Mouse (Mus musculus) limb, embryonic 15.5 days (tissue): ENCODE data around the gene Haghl. TPM values are rescaled to one million over a fixed set of nuclear protein-coding genes. Genes with fewer than 3 reads are reported as not detected.

Experiments
- ATAC-seq: fragments of 200-750 bp; cut with Nextera tagmentation; 2 replicates; pipeline ENCODE4 v1.8.0; 2017; ENCODE audit warnings: low read depth, moderate TSS enrichment; ENCODE audit not compliant: insufficient number of reproducible peaks, low FRiP score, low TSS enrichment
- H3K27ac ChIP-seq: fragments of 300-500 bp; sonication (generic); 2 replicates; pipeline ENCODE4 v1.5.1; 2015; ENCODE audit warnings: moderate library complexity, mild to moderate bottlenecking, inconsistent platforms
- H3K27me3 ChIP-seq: fragments of 300-500 bp; sonication (generic); 2 replicates; pipeline ENCODE4 v1.6.1; 2015; ENCODE audit warnings: inconsistent platforms
- H3K36me3 ChIP-seq: fragments of 300-500 bp; sonication (generic); 2 replicates; pipeline ENCODE4 v1.6.1; 2015; ENCODE audit warnings: inconsistent platforms
- H3K4me1 ChIP-seq: fragments of 300-500 bp; sonication (generic); 2 replicates; pipeline ENCODE4 v1.6.1; 2015; ENCODE audit warnings: inconsistent platforms
- H3K4me2 ChIP-seq: fragments of 300-500 bp; sonication (generic); 2 replicates; pipeline ENCODE4 v1.6.1; 2015; ENCODE audit warnings: mild to moderate bottlenecking, inconsistent platforms
- H3K4me3 ChIP-seq: fragments of 300-500 bp; sonication (generic); 2 replicates; pipeline ENCODE4 v1.5.1; 2015; ENCODE audit warnings: mild to moderate bottlenecking, inconsistent platforms
- H3K9ac ChIP-seq: fragments of 300-500 bp; sonication (generic); 2 replicates; pipeline ENCODE4 v1.6.1; 2015; ENCODE audit warnings: inconsistent platforms
- H3K9me3 ChIP-seq: fragments of 300-500 bp; sonication (generic); 2 replicates; pipeline ENCODE4 v1.6.1; 2016; ENCODE audit warnings: inconsistent platforms
- WGBS: fragments of 180-500 bp; shearing (Covaris S2); methylation state at CpG from one replicate; pipeline ENCODE4 v1.1.7; 2015; 5-methylcytosine and 5-hydroxymethylcytosine counted together
- polyA plus RNA-seq: library from polyadenylated mRNA; unstranded; fragments of >200 nt; fragmentation: Nextera tagmentation; extraction: Ambion mirVana; gene quantifications from 2 replicates; pipeline ENCODE4 v1.2.1, GENCODE M21; 2015

Gene Haghl
- polyA plus RNA-seq, 1 experiment from 2014 or later = 53.2 TPM

DNA sequence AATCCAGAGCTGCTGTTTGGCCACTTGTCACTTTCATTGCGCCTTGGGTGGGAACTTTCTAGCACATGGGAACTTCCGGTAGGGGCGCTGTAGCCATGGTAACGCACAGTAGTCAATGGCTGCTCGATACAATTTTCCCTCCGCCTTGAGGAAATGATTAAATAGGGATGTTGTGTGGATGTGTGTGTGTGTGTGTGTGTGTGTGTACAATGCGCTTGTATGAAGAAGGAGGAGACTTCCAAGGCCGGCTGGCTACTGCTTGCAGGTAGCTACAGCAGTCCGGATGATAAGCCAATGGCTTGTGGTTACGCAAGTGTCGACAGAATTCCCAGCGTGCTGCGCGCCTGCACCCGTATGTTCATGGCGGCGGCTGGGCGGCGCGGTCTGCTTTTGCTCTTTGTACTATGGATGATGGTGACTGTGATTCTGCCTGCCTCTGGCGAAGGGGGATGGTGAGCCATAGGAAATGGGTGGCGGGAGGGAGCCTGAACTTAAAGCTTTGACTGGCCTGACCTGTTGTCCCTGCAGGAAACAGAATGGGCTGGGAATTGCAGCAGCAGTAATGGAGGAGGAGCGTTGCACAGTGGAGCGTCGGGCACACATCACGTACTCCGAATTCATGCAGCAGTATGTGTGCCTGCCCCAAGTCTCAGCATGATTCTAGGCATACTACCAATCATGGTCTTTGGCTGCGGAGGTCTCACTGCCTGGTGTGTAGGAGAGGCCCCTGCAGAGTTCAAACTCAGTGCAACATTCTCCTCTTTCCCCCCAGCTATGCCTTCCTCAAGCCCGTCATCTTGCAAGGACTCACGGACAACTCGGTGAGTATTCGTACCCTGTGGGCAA, 43.5 kb upstream of the Haghl start, which contains the start of gene Jmjd8:
Gene Jmjd8 (plus strand): TSS at position 156 of the 846 bp plus-strand sequence.
- Histone ChIP-seq H3K9me3 (no peaks in the 10 kb centered on the region), H3K4me3 (peak within 1 kb of the TSS; percentile 62), H3K27ac (peak within 1 kb of the TSS; percentile 92), H3K4me2 (peak within 1 kb of the TSS; percentile 66), H3K9ac (peak within 1 kb of the TSS; percentile 68), H3K4me1 (peaks cover 64% of the 10 kb centered on the region), H3K27me3 (no peaks in the 10 kb centered on the region), H3K36me3 (peaks cover 42% of the 10 kb centered on the region)
- WGBS = 2% methylated on average over 32 of the region's 32 CpGs
- ATAC-seq = no peak

DNA sequence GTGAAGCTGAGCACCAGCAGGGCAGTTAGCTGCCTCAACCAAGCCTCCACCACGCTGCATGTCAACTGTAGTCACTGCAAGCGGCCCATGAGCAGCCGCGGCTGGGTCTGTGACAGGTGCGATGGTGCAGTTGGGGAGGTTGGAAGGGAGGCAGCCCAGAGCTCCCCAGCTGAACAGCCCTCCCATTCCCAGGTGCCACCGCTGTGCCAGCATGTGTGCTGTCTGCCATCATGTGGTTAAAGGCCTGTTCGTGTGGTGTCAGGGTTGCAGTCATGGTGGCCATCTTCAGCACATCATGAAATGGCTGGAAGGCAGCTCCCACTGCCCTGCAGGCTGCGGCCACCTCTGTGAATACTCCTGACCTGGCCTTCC, 42.7 kb upstream of the Haghl start:
- Histone ChIP-seq H3K27ac (peak overlapping the region; percentile 92), H3K9me3 (no peaks in the 10 kb centered on the region), H3K4me3 (peak overlapping the region; percentile 62), H3K36me3 (peaks cover 42% of the 10 kb centered on the region), H3K27me3 (no peaks in the 10 kb centered on the region), H3K4me2 (peak overlapping the region; percentile 66), H3K4me1 (peaks cover 65% of the 10 kb centered on the region), H3K9ac (peak overlapping the region; percentile 68; the same call in 1 of the 2 replicates)
- no peak for ATAC-seq
- 81% methylated on average over 8 of the region's 8 CpGs for WGBS

DNA sequence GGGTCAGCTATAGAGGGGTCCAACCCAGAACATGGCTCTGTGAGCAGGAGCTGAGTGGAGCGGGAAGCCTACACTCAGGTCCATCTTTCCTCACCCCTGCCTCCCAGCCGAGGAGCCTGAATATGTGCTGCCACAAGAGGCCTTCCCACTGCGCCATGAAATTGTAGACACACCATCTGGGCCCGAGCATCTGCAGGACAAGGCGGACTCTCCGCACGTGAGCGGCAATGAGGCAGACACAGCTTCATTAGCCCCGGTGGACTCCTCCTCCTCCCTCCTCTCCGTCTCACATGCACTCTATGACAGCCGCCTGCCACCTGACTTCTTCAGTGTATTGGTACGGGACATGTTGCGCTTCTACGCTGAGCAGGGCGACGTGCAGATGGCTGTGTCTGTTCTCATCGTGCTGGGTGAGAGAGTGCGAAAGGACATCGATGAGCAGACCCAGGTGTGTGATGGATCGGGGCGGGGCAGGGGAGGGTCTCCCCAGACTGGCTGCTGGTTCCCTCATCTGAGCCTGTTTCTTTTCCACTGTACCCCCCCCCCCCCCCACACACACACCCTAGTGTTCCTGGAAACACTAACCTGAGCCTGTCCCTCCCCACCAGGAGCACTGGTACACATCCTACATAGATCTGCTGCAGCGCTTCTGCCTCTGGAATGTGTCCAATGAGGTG, 42.2 kb upstream of the Haghl start:
- H3K9me3 ChIP-seq = no peaks in the 10 kb centered on the region
- WGBS = 90% methylated on average over 22 of the region's 22 CpGs
- no peak for ATAC-seq
- H3K4me3 ChIP-seq = peak overlapping the region; percentile 62; the same call in 1 of the 2 replicates
- 0 out of 2 replicates have a peak overlapping the region, but pooled peaks have one; percentile 92 for H3K27ac ChIP-seq
- peaks cover 42% of the 10 kb centered on the region for H3K36me3 ChIP-seq
- peaks cover 65% of the 10 kb centered on the region for H3K4me1 ChIP-seq
- H3K4me2 ChIP-seq = 0 out of 2 replicates have a peak overlapping the region, but pooled peaks have one; percentile 66
- H3K9ac ChIP-seq = no peak overlapping the region
- no peaks in the 10 kb centered on the region for H3K27me3 ChIP-seq

DNA sequence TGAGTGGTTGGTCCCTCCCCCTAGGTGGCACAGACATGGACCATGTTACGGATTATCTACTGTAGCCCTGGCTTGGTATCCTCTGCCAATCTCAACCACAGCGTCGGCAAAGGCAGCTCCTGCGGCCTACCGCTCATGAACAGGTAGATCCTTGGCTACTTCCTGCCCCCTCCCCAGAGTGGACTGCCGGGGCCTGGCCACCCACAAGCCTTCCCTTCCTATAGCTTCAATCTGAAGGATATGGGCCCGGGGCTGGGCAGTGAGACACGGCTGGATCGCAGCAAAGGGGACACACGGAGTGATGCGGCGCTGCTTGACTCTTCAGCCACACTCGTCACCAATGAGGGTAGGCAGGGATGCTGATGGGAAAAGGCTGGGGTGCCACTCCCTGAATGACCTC, 41.5 kb upstream of the Haghl start:
- Histone ChIP-seq H3K4me2 (no peak overlapping the region), H3K36me3 (peaks cover 42% of the 10 kb centered on the region), H3K9me3 (no peaks in the 10 kb centered on the region), H3K4me1 (peaks cover 64% of the 10 kb centered on the region), H3K27me3 (peaks cover 1% of the 10 kb centered on the region; the same call in 1 of the 2 replicates), H3K9ac (no peak overlapping the region), H3K4me3 (no peak overlapping the region), H3K27ac (no peak overlapping the region)
- 96% methylated on average over 13 of the region's 13 CpGs for WGBS
- no peak for ATAC-seq

DNA sequence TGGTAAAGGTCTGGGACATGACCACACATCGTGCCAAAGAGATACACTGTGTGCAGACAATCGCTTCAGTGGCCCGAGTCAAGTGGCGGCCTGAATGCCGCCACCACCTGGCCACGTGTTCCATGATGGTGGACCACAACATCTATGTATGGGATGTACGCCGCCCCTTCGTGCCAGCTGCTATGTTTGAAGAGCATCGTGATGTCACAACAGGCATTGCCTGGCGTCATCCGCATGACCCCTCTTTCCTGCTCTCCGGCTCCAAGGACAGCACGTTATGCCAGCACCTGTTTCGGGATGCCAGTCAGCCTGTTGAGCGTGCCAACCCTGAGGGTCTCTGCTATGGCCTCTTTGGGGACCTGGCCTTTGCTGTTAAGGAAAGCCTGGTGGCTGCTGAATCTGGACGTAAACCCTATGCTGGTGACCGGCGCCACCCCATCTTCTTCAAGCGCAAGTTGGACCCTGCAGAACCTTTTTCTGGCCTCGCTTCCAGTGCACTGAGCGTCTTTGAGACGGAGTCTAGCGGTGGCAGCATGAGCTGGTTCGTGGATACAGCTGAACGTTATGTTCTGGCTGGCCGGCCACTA, 40.6 kb upstream of the Haghl start:
- H3K36me3 ChIP-seq = peaks cover 37% of the 10 kb centered on the region
- no peak for ATAC-seq
- H3K4me2 ChIP-seq = no peak overlapping the region
- no peaks in the 10 kb centered on the region for H3K9me3 ChIP-seq
- H3K4me1 ChIP-seq = peaks cover 54% of the 10 kb centered on the region
- no peak overlapping the region for H3K4me3 ChIP-seq
- H3K27me3 ChIP-seq = peaks cover 9% of the 10 kb centered on the region
- no peak overlapping the region for H3K27ac ChIP-seq
- WGBS = 95% methylated on average over 27 of the region's 27 CpGs
- H3K9ac ChIP-seq = no peak overlapping the region

DNA sequence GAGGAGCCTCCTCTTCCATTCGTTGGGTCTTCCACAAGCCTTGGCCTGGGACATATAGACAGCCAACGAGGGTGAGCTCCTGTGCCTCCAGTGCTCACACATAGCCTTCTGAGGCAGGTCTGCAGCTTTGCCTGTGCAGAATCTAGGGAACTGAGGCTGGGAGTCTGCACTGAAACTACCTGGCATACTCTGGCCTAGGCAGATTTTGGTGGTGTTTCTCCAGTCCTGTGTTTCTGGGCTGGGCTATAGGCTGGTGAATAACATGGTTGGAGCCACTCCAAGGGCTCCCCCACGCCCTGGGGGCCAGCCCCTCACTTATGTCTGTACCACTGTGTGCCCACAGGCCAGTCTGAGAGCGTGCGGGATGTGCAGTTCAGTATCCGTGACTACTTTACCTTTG, 39.8 kb upstream of the Haghl start:
- Histone ChIP-seq H3K9ac (no peak overlapping the region), H3K4me3 (no peak overlapping the region), H3K4me2 (no peak overlapping the region), H3K4me1 (peaks cover 47% of the 10 kb centered on the region), H3K27me3 (peaks cover 15% of the 10 kb centered on the region), H3K9me3 (no peaks in the 10 kb centered on the region), H3K36me3 (peaks cover 29% of the 10 kb centered on the region), H3K27ac (no peak overlapping the region)
- 88% methylated on average over 6 of the region's 6 CpGs for WGBS
- no peak for ATAC-seq

DNA sequence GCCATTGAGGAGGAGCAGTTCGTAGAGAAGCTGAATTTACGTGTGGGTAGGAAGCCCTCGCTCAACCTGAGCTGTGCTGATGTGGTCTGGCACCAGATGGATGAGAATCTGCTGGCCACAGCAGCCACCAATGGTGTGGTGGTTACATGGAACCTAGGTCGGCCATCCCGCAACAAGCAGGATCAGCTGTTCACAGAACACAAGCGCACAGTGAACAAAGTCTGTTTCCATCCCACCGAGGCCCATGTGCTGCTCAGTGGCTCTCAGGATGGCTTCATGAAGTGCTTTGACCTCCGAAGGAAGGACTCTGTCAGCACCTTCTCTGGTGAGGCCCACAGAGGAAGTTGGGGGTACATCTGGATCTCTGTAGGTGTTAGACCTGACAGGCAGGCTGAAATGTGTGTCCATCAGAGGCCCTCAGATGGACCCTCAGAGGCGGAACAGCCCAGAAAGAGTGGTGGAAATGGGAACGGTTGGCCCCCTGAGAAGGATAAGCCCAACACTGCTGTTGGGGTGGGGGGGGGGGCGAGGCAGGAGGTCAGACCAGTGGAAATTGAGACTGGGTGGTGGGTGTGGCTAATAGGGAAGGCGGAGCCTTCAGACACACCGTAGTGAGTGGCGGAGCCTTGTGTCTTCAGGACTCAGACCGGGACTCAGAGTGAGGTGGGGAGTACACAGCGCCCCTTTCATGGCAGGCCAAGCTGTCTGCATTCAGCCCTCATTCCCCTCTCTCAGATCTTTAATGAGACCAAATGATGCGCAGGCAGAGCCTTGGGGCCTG, 39.1 kb upstream of the Haghl start:
- peaks cover 26% of the 10 kb centered on the region for H3K36me3 ChIP-seq
- no peaks in the 10 kb centered on the region for H3K9me3 ChIP-seq
- no peak for ATAC-seq
- H3K4me1 ChIP-seq = peaks cover 39% of the 10 kb centered on the region
- H3K4me2 ChIP-seq = peak overlapping the region; percentile 89
- peaks cover 23% of the 10 kb centered on the region for H3K27me3 ChIP-seq
- H3K4me3 ChIP-seq = peak overlapping the region; percentile 64
- H3K9ac ChIP-seq = 0 out of 2 replicates have a peak overlapping the region, but pooled peaks have one; percentile 52
- 71% methylated on average over 16 of the region's 17 CpGs for WGBS
- H3K27ac ChIP-seq = no peak overlapping the region

DNA sequence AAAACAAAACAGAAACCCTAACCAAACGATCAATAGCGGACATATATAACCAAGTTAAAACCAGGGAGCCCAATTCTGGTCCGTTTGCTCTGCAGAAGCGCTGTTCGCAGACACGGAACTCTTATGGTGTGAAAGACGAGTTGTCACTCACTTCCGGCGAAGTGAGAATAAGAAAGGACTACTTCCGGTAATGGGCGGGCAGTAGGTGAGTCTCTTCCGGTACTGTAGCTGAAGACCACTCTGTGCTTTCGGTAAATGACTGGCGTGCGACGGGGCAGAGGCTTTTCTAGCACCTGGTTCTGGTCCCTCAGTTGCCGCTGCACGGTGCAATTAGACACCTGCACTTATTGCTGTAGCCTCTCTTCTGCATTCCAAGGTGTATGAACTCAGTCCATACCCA, 38.0 kb upstream of the Haghl start, which contains the start of gene Wdr24:
Gene Wdr24 (plus strand): TSS at position 176 of the 400 bp plus-strand sequence.
- Histone ChIP-seq H3K4me1 (peaks cover 40% of the 10 kb centered on the region), H3K27ac (peak within 1 kb of the TSS; percentile 74), H3K27me3 (peaks cover 34% of the 10 kb centered on the region), H3K9me3 (no peaks in the 10 kb centered on the region), H3K9ac (peak within 1 kb of the TSS; percentile 52), H3K4me2 (peak within 1 kb of the TSS; percentile 89), H3K36me3 (peaks cover 26% of the 10 kb centered on the region), H3K4me3 (peak within 1 kb of the TSS; percentile 64)
- no peak for ATAC-seq
- under 1% methylated on average over 18 of the region's 18 CpGs for WGBS

DNA sequence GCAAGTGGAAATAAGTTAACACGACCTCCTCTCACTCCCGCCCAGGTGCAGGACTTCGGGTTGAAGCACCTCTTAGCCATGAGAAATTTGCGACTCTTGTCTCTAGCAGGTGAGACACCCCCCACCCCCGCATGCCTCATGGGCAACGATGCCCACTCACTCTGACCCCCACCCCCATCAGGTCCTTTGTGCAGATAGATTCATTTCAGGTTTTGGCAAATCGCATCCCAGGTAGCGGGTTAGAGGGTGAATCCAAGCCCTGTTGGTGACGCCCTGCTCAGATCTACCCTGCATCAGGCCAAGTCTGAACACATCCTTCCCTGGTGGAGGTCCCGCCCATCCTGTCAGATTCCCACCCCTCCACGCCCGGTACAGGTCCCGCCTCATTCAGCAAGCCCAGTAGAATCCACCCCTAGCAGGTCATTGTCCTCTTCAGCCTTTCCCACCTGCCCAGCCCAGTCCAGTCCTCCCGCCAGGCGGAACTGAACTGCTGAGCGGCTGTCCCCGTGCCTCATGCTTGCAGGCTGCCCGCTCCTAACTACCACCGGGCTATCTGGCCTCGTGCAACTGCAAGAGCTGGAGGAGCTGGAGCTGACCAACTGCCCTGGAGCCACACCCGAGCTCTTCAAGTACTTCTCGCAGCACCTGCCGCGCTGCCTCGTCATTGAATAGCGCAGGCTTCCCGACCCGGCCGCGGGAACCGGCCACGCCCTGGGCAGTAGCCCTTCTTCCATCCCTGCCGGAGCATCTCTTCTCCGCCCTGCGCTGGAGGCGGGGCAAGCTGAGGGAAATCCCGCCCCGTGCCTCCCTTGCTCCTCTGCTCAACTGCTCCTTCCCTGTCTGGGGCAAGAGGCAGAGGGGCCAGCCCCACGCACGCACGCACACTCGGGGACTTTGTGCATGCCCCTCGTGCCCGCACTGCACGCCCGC, 33.6 kb upstream of the Haghl start:
- WGBS = 7% methylated on average over 46 of the region's 46 CpGs
- H3K4me2 ChIP-seq = peak overlapping the region; percentile 38

DNA sequence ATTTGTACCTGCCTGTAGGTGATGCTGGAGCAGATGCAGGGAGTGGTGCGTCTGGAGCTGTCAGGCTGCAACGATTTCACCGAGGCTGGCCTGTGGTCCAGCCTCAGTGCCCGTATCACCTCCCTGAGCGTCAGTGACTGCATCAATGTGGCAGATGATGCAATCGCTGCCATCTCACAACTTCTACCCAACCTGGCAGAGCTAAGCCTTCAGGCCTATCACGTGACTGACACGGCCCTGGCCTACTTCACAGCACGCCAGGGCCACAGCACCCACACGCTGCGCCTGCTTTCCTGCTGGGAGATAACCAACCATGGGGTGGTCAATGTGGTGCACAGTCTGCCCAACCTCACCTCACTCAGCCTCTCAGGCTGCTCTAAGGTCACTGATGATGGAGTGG, 32.2 kb upstream of the Haghl start:
- H3K4me2 ChIP-seq = no peak overlapping the region
- H3K4me1 ChIP-seq = peaks cover 8% of the 10 kb centered on the region
- H3K9me3 ChIP-seq = no peaks in the 10 kb centered on the region
- H3K27me3 ChIP-seq = peaks cover 78% of the 10 kb centered on the region
- 75% methylated on average over 11 of the region's 11 CpGs for WGBS
- no peaks in the 10 kb centered on the region for H3K36me3 ChIP-seq
- no peak overlapping the region for H3K27ac ChIP-seq
- ATAC-seq = no peak
- H3K9ac ChIP-seq = no peak overlapping the region
- no peak overlapping the region for H3K4me3 ChIP-seq

More for the DNA sequence above, 33.6 kb upstream of the Haghl start:
- H3K4me3 ChIP-seq = peak overlapping the region; percentile 19
- H3K9ac ChIP-seq = no peak overlapping the region
- H3K27ac ChIP-seq = no peak overlapping the region
- H3K36me3 ChIP-seq = no peaks in the 10 kb centered on the region
- no peaks in the 10 kb centered on the region for H3K9me3 ChIP-seq
- peaks cover 10% of the 10 kb centered on the region for H3K4me1 ChIP-seq
- ATAC-seq = peak; percentile 38; the same call in 1 of the 2 replicates
- peaks cover 68% of the 10 kb centered on the region for H3K27me3 ChIP-seq
